ENCODE assay signal across 7 mouse cellular contexts in genomic region chr15:103214149-103214548, GRCm38 (mm10). TPM values are rescaled to one million over a fixed set of nuclear protein-coding genes. Genes with fewer than 3 reads are reported as not detected.
DNase-seq lines count a peak whose midpoint lies in the region; ATAC-seq and TF ChIP-seq lines count a peak whose summit lies in the region.

No protein-coding gene starts in this region.

- TF ChIP-seq CTCF in lung, postnatal 0 days (IDR thresholded peaks at IDR 0.05), result no peak
- TF ChIP-seq CTCF in stomach, postnatal 0 days (IDR thresholded peaks at IDR 0.05; ENCODE audit: low read depth), result no peak

- peak; percentile 26 for DNase-seq in lung, postnatal 0 days (ENCODE audit: low spot score)
- no peak for DNase-seq in lung, postnatal 4 days
- DNase-seq in limb, embryonic 10.5 days (ENCODE audit: low spot score), result no peak
- no peak for DNase-seq in stomach, postnatal 0 days (ENCODE audit: low spot score)
- DNase-seq in adrenal gland, adult 2 months, result no peak
- DNase-seq in gastrocnemius, postnatal 36 days, result no peak

- no peaks in the 10 kb centered on the region for H3K9me3 ChIP-seq in lung, postnatal 0 days (ENCODE audit: low read length)
- no peaks in the 10 kb centered on the region for H3K9me3 ChIP-seq in forebrain, embryonic 12.5 days
- H3K9me3 ChIP-seq in limb, embryonic 10.5 days (replicated peaks), result no peaks in the 10 kb centered on the region
- H3K9me3 ChIP-seq in stomach, postnatal 0 days (ENCODE audit: control insufficient read depth, low read length), result no peaks in the 10 kb centered on the region

- no peak for ATAC-seq in lung, postnatal 0 days
- no peak for ATAC-seq in forebrain, embryonic 12.5 days (ENCODE audit: low FRiP score)
- ATAC-seq in stomach, postnatal 0 days (ENCODE audit: low FRiP score, low TSS enrichment), result no peak

- peak overlapping the region; percentile 39 for H3K4me2 ChIP-seq in lung, postnatal 0 days (replicated peaks; ENCODE audit: low read depth, low read length)
- H3K4me2 ChIP-seq in forebrain, embryonic 12.5 days, result peak overlapping the region; percentile 54
- peak overlapping the region; percentile 38 for H3K4me2 ChIP-seq in stomach, postnatal 0 days (replicated peaks; ENCODE audit: low read depth)

- no peak for TF ChIP-seq EP300 in lung, postnatal 0 days (IDR thresholded peaks at IDR 0.05)
- no peak for TF ChIP-seq EP300 in stomach, postnatal 0 days (optimal IDR thresholded peaks at IDR 0.05)

- H3K4me3 ChIP-seq in lung, postnatal 0 days (ENCODE audit: low read depth, low read length), result peak overlapping the region; percentile 12
- peak overlapping the region; percentile 29 for H3K4me3 ChIP-seq in forebrain, embryonic 12.5 days (replicated peaks)
- H3K4me3 ChIP-seq in limb, embryonic 10.5 days, result peak overlapping the region; percentile 51
- H3K4me3 ChIP-seq in stomach, postnatal 0 days (ENCODE audit: low read depth, low read length), result no peak overlapping the region

- peak overlapping the region; percentile 59 for H3K27ac ChIP-seq in lung, postnatal 0 days (ENCODE audit: low read length)
- H3K27ac ChIP-seq in forebrain, embryonic 12.5 days, result peak overlapping the region; percentile 79
- peak overlapping the region; percentile 91 for H3K27ac ChIP-seq in limb, embryonic 10.5 days
- peak overlapping the region; percentile 56 for H3K27ac ChIP-seq in stomach, postnatal 0 days (replicated peaks)

- WGBS in lung, postnatal 0 days, result 22% methylated on average over 2 of the region's 2 CpGs
- 6% methylated on average over 2 of the region's 2 CpGs for WGBS in forebrain, embryonic 12.5 days
- WGBS in limb, embryonic 10.5 days, result 35% methylated on average over 2 of the region's 2 CpGs
- WGBS in stomach, postnatal 0 days, result 17% methylated on average over 2 of the region's 2 CpGs

- H3K4me1 ChIP-seq in lung, postnatal 0 days (ENCODE audit: insufficient read depth, low read depth, low read length), result peaks cover 10% of the 10 kb centered on the region; the same call in 1 of the 2 replicates
- H3K4me1 ChIP-seq in forebrain, embryonic 12.5 days, result peaks cover 41% of the 10 kb centered on the region
- peaks cover 36% of the 10 kb centered on the region for H3K4me1 ChIP-seq in limb, embryonic 10.5 days
- H3K4me1 ChIP-seq in stomach, postnatal 0 days (replicated peaks; ENCODE audit: control insufficient read depth, insufficient read depth), result no peaks in the 10 kb centered on the region

- intact Hi-C loops in gastrocnemius, postnatal 36 days (cut with DNase I), result no loop called here

- no peak overlapping the region for H3K9ac ChIP-seq in lung, postnatal 0 days (replicated peaks; ENCODE audit: low read depth)
- H3K9ac ChIP-seq in forebrain, embryonic 12.5 days, result peak overlapping the region; percentile 46
- no peak overlapping the region for H3K9ac ChIP-seq in stomach, postnatal 0 days (ENCODE audit: low read length)

- H3K36me3 ChIP-seq in lung, postnatal 0 days (ENCODE audit: insufficient read depth, low read length), result no peaks in the 10 kb centered on the region; the same call in 1 of the 2 replicates
- H3K36me3 ChIP-seq in forebrain, embryonic 12.5 days (replicated peaks), result peaks cover 36% of the 10 kb centered on the region
- H3K36me3 ChIP-seq in limb, embryonic 10.5 days, result peaks cover 46% of the 10 kb centered on the region
- peaks cover 12% of the 10 kb centered on the region for H3K36me3 ChIP-seq in stomach, postnatal 0 days (ENCODE audit: control insufficient read depth, insufficient read depth, low read length)

- H3K27me3 ChIP-seq in lung, postnatal 0 days (replicated peaks; ENCODE audit: insufficient read depth, low read length), result no peaks in the 10 kb centered on the region
- no peaks in the 10 kb centered on the region for H3K27me3 ChIP-seq in forebrain, embryonic 12.5 days
- no peaks in the 10 kb centered on the region for H3K27me3 ChIP-seq in limb, embryonic 10.5 days (ENCODE audit: low read depth, poor library complexity, severe bottlenecking)
- no peaks in the 10 kb centered on the region for H3K27me3 ChIP-seq in stomach, postnatal 0 days (ENCODE audit: control insufficient read depth, insufficient read depth, low read length)

RNA-seq across cellular contexts. Expression of gene Cbx5, which starts 25.5 kb away (rescaled TPM):
- polyA plus RNA-seq in lung, postnatal 0 days (2015; fragmentation: Nextera tagmentation; extraction: Ambion mirVana), result 27.8 and 29.4 TPM in 2 replicates
- polyA plus RNA-seq in forebrain, embryonic 12.5 days (2016; fragmentation: Nextera tagmentation; extraction: Ambion mirVana), result 233 and 250 TPM in 2 replicates
- polyA plus RNA-seq in limb, embryonic 10.5 days (2016; fragmentation: Nextera tagmentation; extraction: Ambion mirVana), result 191 and 215 TPM in 2 replicates
- polyA plus RNA-seq in stomach, postnatal 0 days (2015; fragmentation: Nextera tagmentation; extraction: Ambion mirVana), result 23.0 and 26.8 TPM in 2 replicates
- total RNA-seq in adrenal gland, adult 2 months (2021), result 10 to 100 TPM; 76.3 to 80.2 TPM
- 4.4 and 4.7 TPM in 2 replicates for polyA plus RNA-seq in adrenal gland, adult 2 months (2012; rRNA removed)
- total RNA-seq in gastrocnemius, postnatal 36 days (2021), result 10 to 100 TPM; 26.4 to 26.6 TPM

RNA-seq across cellular contexts. Expression of gene Hnrnpa1, which starts 26.1 kb away (rescaled TPM):
- polyA plus RNA-seq in lung, postnatal 0 days (2015; fragmentation: Nextera tagmentation; extraction: Ambion mirVana), result 200 and 211 TPM in 2 replicates
- polyA plus RNA-seq in forebrain, embryonic 12.5 days (2016; fragmentation: Nextera tagmentation; extraction: Ambion mirVana), result 1,521 and 1,527 TPM in 2 replicates
- 1,775 and 1,966 TPM in 2 replicates for polyA plus RNA-seq in limb, embryonic 10.5 days (2016; fragmentation: Nextera tagmentation; extraction: Ambion mirVana)
- polyA plus RNA-seq in stomach, postnatal 0 days (2015; fragmentation: Nextera tagmentation; extraction: Ambion mirVana), result 236 and 251 TPM in 2 replicates
- total RNA-seq in adrenal gland, adult 2 months (2021), result 100 to 1,000 TPM; 140 to 208 TPM
- polyA plus RNA-seq in adrenal gland, adult 2 months (2012; rRNA removed), result 8.1 TPM in 2 replicates
- total RNA-seq in gastrocnemius, postnatal 36 days (2021), result 100 to 1,000 TPM in 1 of 2 experiments, 10 to 100 TPM in 1; 80.3 to 101 TPM

RNA-seq across cellular contexts. Expression of gene Nfe2, which starts 44.1 kb away (rescaled TPM):
- 10.5 and 11.2 TPM in 2 replicates for polyA plus RNA-seq in lung, postnatal 0 days (2015; fragmentation: Nextera tagmentation; extraction: Ambion mirVana)
- polyA plus RNA-seq in forebrain, embryonic 12.5 days (2016; fragmentation: Nextera tagmentation; extraction: Ambion mirVana), result 2.1 and 3.4 TPM in 2 replicates
- 5.9 and 6.1 TPM in 2 replicates for polyA plus RNA-seq in limb, embryonic 10.5 days (2016; fragmentation: Nextera tagmentation; extraction: Ambion mirVana)
- 0.50 and 0.70 TPM in 2 replicates for polyA plus RNA-seq in stomach, postnatal 0 days (2015; fragmentation: Nextera tagmentation; extraction: Ambion mirVana)
- total RNA-seq in adrenal gland, adult 2 months (2021), result under 1 TPM; 0.21 to 0.95 TPM
- polyA plus RNA-seq in adrenal gland, adult 2 months (2012; rRNA removed), result 0.38 and 0.83 TPM in 2 replicates
- not detected for total RNA-seq in gastrocnemius, postnatal 36 days (2021)

RNA-seq across cellular contexts. Expression of gene Smug1, which starts 47.3 kb away (rescaled TPM):
- polyA plus RNA-seq in lung, postnatal 0 days (2015; fragmentation: Nextera tagmentation; extraction: Ambion mirVana), result 10.5 and 12.2 TPM in 2 replicates
- 24.6 and 27.4 TPM in 2 replicates for polyA plus RNA-seq in forebrain, embryonic 12.5 days (2016; fragmentation: Nextera tagmentation; extraction: Ambion mirVana)
- 16.2 and 16.8 TPM in 2 replicates for polyA plus RNA-seq in limb, embryonic 10.5 days (2016; fragmentation: Nextera tagmentation; extraction: Ambion mirVana)
- 10.6 and 11.2 TPM in 2 replicates for polyA plus RNA-seq in stomach, postnatal 0 days (2015; fragmentation: Nextera tagmentation; extraction: Ambion mirVana)
- total RNA-seq in adrenal gland, adult 2 months (2021), result 10 to 100 TPM; 11.0 to 16.7 TPM
- 16.6 and 17.1 TPM in 2 replicates for polyA plus RNA-seq in adrenal gland, adult 2 months (2012; rRNA removed)
- total RNA-seq in gastrocnemius, postnatal 36 days (2021), result 10 to 100 TPM in 1 of 2 experiments, 1 to 10 TPM in 1; 9.9 to 11.3 TPM

RNA-seq across cellular contexts. Expression of gene Copz1, which starts 58.4 kb away (rescaled TPM):
- polyA plus RNA-seq in lung, postnatal 0 days (2015; fragmentation: Nextera tagmentation; extraction: Ambion mirVana), result 162 and 163 TPM in 2 replicates
- 226 and 228 TPM in 2 replicates for polyA plus RNA-seq in forebrain, embryonic 12.5 days (2016; fragmentation: Nextera tagmentation; extraction: Ambion mirVana)
- 305 and 309 TPM in 2 replicates for polyA plus RNA-seq in limb, embryonic 10.5 days (2016; fragmentation: Nextera tagmentation; extraction: Ambion mirVana)
- 159 and 168 TPM in 2 replicates for polyA plus RNA-seq in stomach, postnatal 0 days (2015; fragmentation: Nextera tagmentation; extraction: Ambion mirVana)
- total RNA-seq in adrenal gland, adult 2 months (2021), result 100 to 1,000 TPM; 146 to 152 TPM
- 51.3 and 59.7 TPM in 2 replicates for polyA plus RNA-seq in adrenal gland, adult 2 months (2012; rRNA removed)
- total RNA-seq in gastrocnemius, postnatal 36 days (2021), result 10 to 100 TPM; 33.4 to 34.6 TPM

Comparison
In these comparisons a context has a peak if more than half of its experiments do, and no peak if none do; other contexts are left out.
1. RNA of gene Hnrnpa1, which starts 26.1 kb away (polyA plus RNA-seq): 1,775 to 1,966 TPM in limb, embryonic 10.5 days, 1,521 to 1,527 TPM in forebrain, embryonic 12.5 days, 236 to 251 TPM in stomach, postnatal 0 days and 200 to 211 TPM in lung, postnatal 0 days; 8.1 TPM in adrenal gland, adult 2 months; every median in the first group is over 10 times any median in the second.
2. Peak in every context shown above with its lines, with median percentiles within 50 percentile points of each other: H3K27ac ChIP-seq and H3K4me2 ChIP-seq.